Mouse (Mus musculus) stomach, embryonic 14.5 days (tissue): ENCODE results near the gene Src. TPM values are rescaled to one million over a fixed set of nuclear protein-coding genes. Genes with fewer than 3 reads are reported as not detected.

Experiments
- ATAC-seq: fragments of 200-750 bp; cut with Nextera tagmentation; 2 replicates; pipeline ENCODE4 v1.8.0; 2017; ENCODE audit warnings: low read depth, moderate TSS enrichment; ENCODE audit not compliant: insufficient number of reproducible peaks, insufficient read depth, low FRiP score
- H3K27ac ChIP-seq: fragments of 300-500 bp; sonication (generic); 2 replicates; pipeline ENCODE4 v1.5.1; 2014; ENCODE audit warnings: mild to moderate bottlenecking, low read length, moderate library complexity, mixed read lengths
- H3K27me3 ChIP-seq: fragments of 300-500 bp; sonication (generic); 2 replicates; pipeline ENCODE4 v1.6.1; 2014; ENCODE audit warnings: low read length, control low read depth, mixed read lengths; ENCODE audit not compliant: control insufficient read depth, insufficient read depth
- H3K36me3 ChIP-seq: fragments of 300-500 bp; sonication (generic); 2 replicates; pipeline ENCODE4 v1.6.1; 2014; ENCODE audit warnings: mild to moderate bottlenecking, control low read depth, low read length, moderate library complexity, mixed read lengths; ENCODE audit not compliant: control insufficient read depth, insufficient read depth
- H3K4me1 ChIP-seq: fragments of 300-500 bp; sonication (generic); 2 replicates; pipeline ENCODE4 v1.6.1; 2014; ENCODE audit warnings: low read length, control low read depth, mixed read lengths; ENCODE audit not compliant: control insufficient read depth, insufficient read depth
- H3K4me2 ChIP-seq: fragments of 300-500 bp; sonication (generic); replicated peaks from 2 replicates; pipeline ENCODE4 v1.6.1; 2014; ENCODE audit warnings: low read depth, low read length, control low read depth
- H3K4me3 ChIP-seq: fragments of 300-500 bp; sonication (generic); 2 replicates; pipeline ENCODE4 v1.5.1; 2014; ENCODE audit warnings: low read depth, low read length, control low read depth
- H3K9ac ChIP-seq: fragments of 300-500 bp; sonication (generic); replicated peaks from 2 replicates; pipeline ENCODE4 v1.6.1; 2014; ENCODE audit warnings: low read depth, mild to moderate bottlenecking, control low read depth, low read length, moderate library complexity, mixed read lengths
- H3K9me3 ChIP-seq: fragments of 300-500 bp; sonication (generic); 2 replicates; pipeline ENCODE4 v1.6.1; 2016; ENCODE audit warnings: low read depth, low read length, control low read depth; ENCODE audit not compliant: control insufficient read depth
- WGBS: fragments of 180-500 bp; shearing (Covaris S2); extraction: QIAGEN DNeasy Blood & Tissue Kit; methylation state at CpG from one replicate; pipeline ENCODE4 v1.1.7; 2014; 5-methylcytosine and 5-hydroxymethylcytosine counted together
- polyA plus RNA-seq: library from polyadenylated mRNA; unstranded; fragments of >200 nt; fragmentation: Nextera tagmentation; extraction: Ambion mirVana; gene quantifications from 2 replicates; pipeline ENCODE4 v1.2.1, GENCODE M21; 2014

Src gene
- polyA plus RNA-seq, 1 experiment from 2014 or later = 17.1 TPM

GRCm38 (mm10) chr2:157519452-157519851 lies 101.2 kb downstream of the Src start:
- H3K9ac ChIP-seq = no peak overlapping the region
- H3K9me3 ChIP-seq = no peaks in the 10 kb centered on the region
- ATAC-seq = no peak
- H3K27me3 ChIP-seq = no peaks in the 10 kb centered on the region
- 68% methylated on average over 6 of the region's 6 CpGs for WGBS
- no peak overlapping the region for H3K27ac ChIP-seq
- H3K36me3 ChIP-seq = no peaks in the 10 kb centered on the region
- H3K4me3 ChIP-seq = no peak overlapping the region
- peaks cover 1% of the 10 kb centered on the region for H3K4me1 ChIP-seq
- no peak overlapping the region for H3K4me2 ChIP-seq

- Histone ChIP-seq H3K27ac (no peak overlapping the region), H3K9ac (no peak overlapping the region), H3K4me1 (no peaks in the 10 kb centered on the region), H3K27me3 (no peaks in the 10 kb centered on the region), H3K4me3 (no peak overlapping the region), H3K4me2 (no peak overlapping the region), H3K36me3 (no peaks in the 10 kb centered on the region), H3K9me3 (no peaks in the 10 kb centered on the region)
- WGBS = 34% methylated on average over 5 of the region's 5 CpGs
- ATAC-seq = no peak
These were observed 102.3 kb downstream of the Src start for GRCm38 (mm10) chr2:157520496-157520895.

Other genes with a start within 250 kb of the Src start
- 30.5 and 30.7 TPM in 2 replicates for gene Rbl1, start 213.9 kb upstream of the Src start, polyA plus RNA-seq
- gene Rpn2, start 139.4 kb upstream of the Src start, polyA plus RNA-seq = 301 and 324 TPM in 2 replicates
- 0.45 and 0.85 TPM in 2 replicates for gene Mroh8, start 138.9 kb upstream of the Src start, polyA plus RNA-seq
- gene Ghrh, start 70.9 kb upstream of the Src start, polyA plus RNA-seq = not detected in 2 replicates
- 47.3 and 49.2 TPM in 2 replicates for gene Manbal, start 50.9 kb upstream of the Src start, polyA plus RNA-seq
- gene Nnat, start 141.6 kb downstream of the Src start, polyA plus RNA-seq = 350 and 400 TPM in 2 replicates
- gene Blcap, start 152.8 kb downstream of the Src start, polyA plus RNA-seq = 61.2 and 66.9 TPM in 2 replicates